Mouse (Mus musculus): ENCODE measurements around the gene Ptch1. TPM values are rescaled to one million over a fixed set of nuclear protein-coding genes. Genes with fewer than 3 reads are reported as not detected.
A peak's percentile ranks its signal among the peaks of the same experiment; 100 is the strongest.

Gene Ptch1
- polyA plus RNA-seq, 1 experiment: 2.2 TPM

DNA sequence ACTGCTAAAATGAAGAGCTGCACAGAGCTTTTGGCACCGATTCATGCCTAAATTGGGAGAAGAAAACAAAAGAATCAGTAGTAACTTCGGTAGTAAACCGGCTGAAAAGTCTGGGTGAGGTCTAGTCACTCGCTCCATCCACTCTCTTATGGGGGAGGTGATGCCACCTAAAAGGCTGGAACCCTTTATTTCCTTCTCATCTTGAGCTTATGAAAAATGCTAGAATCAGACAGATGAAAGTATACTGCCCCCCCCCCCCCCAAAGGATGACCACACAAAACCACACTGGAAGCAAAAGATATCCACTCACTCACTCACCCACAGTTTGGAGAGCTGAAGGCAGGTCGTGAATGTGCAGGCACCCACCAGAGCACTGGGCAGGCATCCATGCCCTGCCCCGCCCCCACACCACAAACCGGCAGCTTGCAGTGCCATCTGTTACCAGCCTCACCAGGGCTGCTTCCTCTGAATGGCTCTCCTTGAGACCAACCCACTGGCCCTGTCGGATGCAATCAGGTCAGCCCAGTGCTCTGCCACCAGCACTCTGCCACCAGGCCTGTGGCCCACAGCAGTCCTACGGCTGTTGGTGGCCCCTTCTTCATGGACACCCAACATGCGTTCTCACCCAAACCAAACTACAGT, 21.0 kb downstream of the Ptch1 start:
- Histone ChIP-seq H3ac (ENCODE audit: control insufficient read depth, insufficient read length) (no peak overlapping the region), H3K4me3 (no peak overlapping the region), H3K4me2 (ENCODE audit: low read depth) (peak overlapping the region; percentile 58), H3K27me3 (ENCODE audit: control insufficient read depth, insufficient read depth, insufficient read length) (no peaks in the 10 kb centered on the region), H3K79me2 (ENCODE audit: control insufficient read depth, insufficient read depth) (peaks cover 13% of the 10 kb centered on the region), H3K36me3 (ENCODE audit: control insufficient read depth, insufficient read depth) (no peaks in the 10 kb centered on the region)
- TF ChIP-seq POLR2AphosphoS2 (IDR thresholded peaks at IDR 0.05; ENCODE audit: insufficient read length, low read depth): no peak
- no peak for TF ChIP-seq TCF12 (IDR thresholded peaks at IDR 0.05; ENCODE audit: insufficient read depth, poor library complexity, severe bottlenecking)
- no peak for TF ChIP-seq USF1 (IDR thresholded peaks at IDR 0.05; ENCODE audit: low read depth)
- no peak for TF ChIP-seq MAX (IDR thresholded peaks at IDR 0.05; ENCODE audit: low read depth)
- peak in 2 of 3 experiments; percentile 81 to 88 for TF ChIP-seq MYOG (IDR thresholded peaks at IDR 0.05; ENCODE audit: control insufficient read depth in 1 of 3, insufficient read depth in 1 of 3, insufficient read length in 2 of 3, low read depth in 2 of 3)
- TF ChIP-seq TCF3 (IDR thresholded peaks at IDR 0.05; ENCODE audit: insufficient read length, low read depth): no peak
- no peak for TF ChIP-seq POLR2A (IDR thresholded peaks at IDR 0.05; ENCODE audit: insufficient read length, low read depth)
- TF ChIP-seq MYOD1 (IDR thresholded peaks at IDR 0.05; ENCODE audit: control insufficient read depth in 1 of 3, insufficient read length in 2 of 3, low read depth in 2 of 3): peak in 2 of 3 experiments; percentile 76 to 92

DNA sequence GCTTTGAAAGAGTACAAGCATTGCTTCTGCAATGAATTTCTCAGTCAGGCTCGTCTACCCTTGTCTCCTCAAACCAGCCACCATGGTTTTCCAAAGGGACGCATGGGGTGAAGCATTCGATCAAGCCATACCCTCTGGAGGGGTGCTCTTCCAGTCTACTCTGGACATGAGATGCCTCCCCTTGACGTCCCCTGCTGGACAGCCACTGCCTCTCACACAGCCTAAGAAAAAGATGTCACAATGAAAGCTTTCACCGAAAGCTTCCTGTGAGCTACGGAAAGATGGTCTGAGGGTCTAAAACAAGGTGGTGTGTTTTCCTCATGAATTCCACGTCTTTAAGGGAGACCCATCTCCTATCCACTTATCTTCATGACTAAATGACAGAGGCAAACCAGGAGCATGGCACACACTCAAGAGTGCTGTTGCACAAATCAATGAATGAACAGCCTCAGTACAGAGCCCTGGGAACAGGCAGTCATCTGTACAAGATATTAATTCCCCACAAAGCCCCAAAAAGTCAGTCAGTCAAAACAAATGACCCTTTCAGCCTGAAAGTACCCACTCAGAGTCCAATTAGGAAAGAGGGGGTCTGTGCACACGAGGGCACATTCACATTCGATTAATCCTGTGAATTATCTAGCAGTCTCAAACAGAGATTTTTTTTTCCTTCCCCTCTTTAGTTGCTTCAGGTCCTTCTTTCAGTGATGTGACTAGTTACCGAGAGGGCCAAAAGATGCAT, 21.7 kb downstream of the Ptch1 start:
- Histone ChIP-seq H3K36me3 (ENCODE audit: control insufficient read depth, insufficient read depth) (no peaks in the 10 kb centered on the region), H3K4me2 (ENCODE audit: low read depth) (no peak overlapping the region), H3K4me3 (no peak overlapping the region), H3K79me2 (ENCODE audit: control insufficient read depth, insufficient read depth) (peaks cover 13% of the 10 kb centered on the region), H3K27me3 (ENCODE audit: control insufficient read depth, insufficient read depth, insufficient read length) (no peaks in the 10 kb centered on the region), H3ac (ENCODE audit: control insufficient read depth, insufficient read length) (no peak overlapping the region)
- TF ChIP-seq CEBPB (IDR thresholded peaks at IDR 0.05; ENCODE audit: insufficient read depth, poor library complexity, severe bottlenecking) (no peak), TCF3 (IDR thresholded peaks at IDR 0.05; ENCODE audit: insufficient read length, low read depth) (no peak), MYOG (IDR thresholded peaks at IDR 0.05; ENCODE audit: control insufficient read depth in 1 of 3, insufficient read depth in 1 of 3, insufficient read length in 2 of 3, low read depth in 2 of 3) (no peak), REST (IDR thresholded peaks at IDR 0.05; ENCODE audit: insufficient read depth, insufficient read length) (no peak), MYOD1 (IDR thresholded peaks at IDR 0.05; ENCODE audit: control insufficient read depth in 1 of 3, insufficient read length in 2 of 3, low read depth in 2 of 3) (no peak), MAX (IDR thresholded peaks at IDR 0.05; ENCODE audit: low read depth) (no peak), POLR2A (IDR thresholded peaks at IDR 0.05; ENCODE audit: insufficient read length, low read depth) (no peak), SRF (IDR thresholded peaks at IDR 0.05; ENCODE audit: control insufficient read depth, insufficient read length, low read depth) (no peak), TCF12 (IDR thresholded peaks at IDR 0.05; ENCODE audit: insufficient read depth, poor library complexity, severe bottlenecking) (no peak), E2F4 (IDR thresholded peaks at IDR 0.05; ENCODE audit: insufficient read depth) (no peak), USF1 (IDR thresholded peaks at IDR 0.05; ENCODE audit: low read depth) (no peak), POLR2AphosphoS2 (IDR thresholded peaks at IDR 0.05; ENCODE audit: insufficient read length, low read depth) (no peak)

DNA sequence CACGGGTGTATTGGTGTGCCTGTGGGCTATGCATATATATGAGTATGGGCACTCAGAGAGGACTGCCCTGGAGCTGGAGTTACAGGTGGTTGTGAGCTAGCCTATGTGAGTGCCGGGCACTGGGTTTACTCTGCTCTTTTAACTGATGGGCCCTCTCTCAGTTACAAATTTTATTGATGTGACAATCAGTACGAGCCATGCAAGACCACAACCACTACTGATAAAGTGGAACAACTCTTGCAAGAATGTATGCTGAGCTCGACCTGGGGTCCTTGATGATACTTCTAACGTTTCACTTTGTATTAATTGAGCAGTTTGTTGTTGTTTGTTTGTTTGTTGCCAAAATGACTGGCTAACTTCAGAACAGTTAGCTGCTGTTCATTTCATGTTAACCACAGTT, 23.0 kb downstream of the Ptch1 start:
- Histone ChIP-seq H3K79me2 (ENCODE audit: control insufficient read depth, insufficient read depth) (peaks cover 12% of the 10 kb centered on the region), H3K36me3 (ENCODE audit: control insufficient read depth, insufficient read depth) (no peaks in the 10 kb centered on the region), H3K4me3 (no peak overlapping the region), H3ac (ENCODE audit: control insufficient read depth, insufficient read length) (no peak overlapping the region), H3K4me2 (ENCODE audit: low read depth) (no peak overlapping the region), H3K27me3 (ENCODE audit: control insufficient read depth, insufficient read depth, insufficient read length) (no peaks in the 10 kb centered on the region)
- TF ChIP-seq TCF3 (IDR thresholded peaks at IDR 0.05; ENCODE audit: insufficient read length, low read depth) (no peak), REST (IDR thresholded peaks at IDR 0.05; ENCODE audit: insufficient read depth, insufficient read length) (no peak), MAX (IDR thresholded peaks at IDR 0.05; ENCODE audit: low read depth) (no peak), TCF12 (IDR thresholded peaks at IDR 0.05; ENCODE audit: insufficient read depth, poor library complexity, severe bottlenecking) (no peak), SRF (IDR thresholded peaks at IDR 0.05; ENCODE audit: control insufficient read depth, insufficient read length, low read depth) (no peak), POLR2A (IDR thresholded peaks at IDR 0.05; ENCODE audit: insufficient read length, low read depth) (no peak), MYOG (IDR thresholded peaks at IDR 0.05; ENCODE audit: control insufficient read depth in 1 of 3, insufficient read depth in 1 of 3, insufficient read length in 2 of 3, low read depth in 2 of 3) (no peak), E2F4 (IDR thresholded peaks at IDR 0.05; ENCODE audit: insufficient read depth) (no peak)

DNA sequence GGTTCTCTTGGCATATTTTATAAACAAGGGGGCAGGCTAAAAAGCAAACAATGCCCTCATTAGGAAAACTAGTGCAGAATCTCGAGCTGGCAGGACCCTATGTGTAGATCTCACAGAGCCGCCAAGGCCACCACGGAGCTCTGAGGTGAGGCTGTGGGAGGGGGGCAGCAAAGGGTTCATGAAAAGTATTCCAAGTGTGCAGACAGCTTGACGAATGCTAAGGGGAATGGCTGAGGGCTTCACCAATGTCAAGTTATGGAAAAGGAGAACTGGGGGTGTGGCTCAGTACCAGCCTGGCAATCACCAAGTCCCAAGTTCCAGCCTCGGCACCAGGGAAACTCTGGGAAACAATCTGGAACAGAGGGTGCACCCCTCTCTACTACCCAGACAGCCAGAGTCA, 24.2 kb downstream of the Ptch1 start:
- H3K4me3 ChIP-seq: no peak overlapping the region

More for the DNA sequence above, 24.2 kb downstream of the Ptch1 start:
- TF ChIP-seq POLR2A (IDR thresholded peaks at IDR 0.05; ENCODE audit: insufficient read length, low read depth) (no peak), SRF (IDR thresholded peaks at IDR 0.05; ENCODE audit: control insufficient read depth, insufficient read length, low read depth) (no peak), TCF12 (IDR thresholded peaks at IDR 0.05; ENCODE audit: insufficient read depth, poor library complexity, severe bottlenecking) (no peak), USF1 (IDR thresholded peaks at IDR 0.05; ENCODE audit: low read depth) (no peak), CEBPB (IDR thresholded peaks at IDR 0.05; ENCODE audit: insufficient read depth, poor library complexity, severe bottlenecking) (no peak), TCF3 (IDR thresholded peaks at IDR 0.05; ENCODE audit: insufficient read length, low read depth) (no peak), POLR2AphosphoS2 (IDR thresholded peaks at IDR 0.05; ENCODE audit: insufficient read length, low read depth) (no peak), E2F4 (IDR thresholded peaks at IDR 0.05; ENCODE audit: insufficient read depth) (no peak), REST (IDR thresholded peaks at IDR 0.05; ENCODE audit: insufficient read depth, insufficient read length) (no peak), MYOD1 (IDR thresholded peaks at IDR 0.05; ENCODE audit: control insufficient read depth in 1 of 3, insufficient read length in 2 of 3, low read depth in 2 of 3) (no peak), MAX (IDR thresholded peaks at IDR 0.05; ENCODE audit: low read depth) (no peak), MYOG (IDR thresholded peaks at IDR 0.05; ENCODE audit: control insufficient read depth in 1 of 3, insufficient read depth in 1 of 3, insufficient read length in 2 of 3, low read depth in 2 of 3) (no peak)
- H3K79me2 ChIP-seq (ENCODE audit: control insufficient read depth, insufficient read depth): peaks cover 3% of the 10 kb centered on the region
- H3K27me3 ChIP-seq (ENCODE audit: control insufficient read depth, insufficient read depth, insufficient read length): no peaks in the 10 kb centered on the region
- no peak overlapping the region for H3ac ChIP-seq (ENCODE audit: control insufficient read depth, insufficient read length)
- no peak overlapping the region for H3K4me2 ChIP-seq (ENCODE audit: low read depth)
- H3K36me3 ChIP-seq (ENCODE audit: control insufficient read depth, insufficient read depth): no peaks in the 10 kb centered on the region

Data from myocyte (in vitro differentiated cells).